Mouse (Mus musculus) limb, embryonic 15.5 days (tissue): ENCODE results near the gene Cpeb4. TPM values are rescaled to one million over a fixed set of nuclear protein-coding genes. Genes with fewer than 3 reads are reported as not detected.

Experiments used
- polyA plus RNA-seq: library from polyadenylated mRNA; unstranded; fragments of >200 nt; fragmentation: Nextera tagmentation; extraction: Ambion mirVana; gene quantifications from 2 replicates; pipeline ENCODE4 v1.2.1, GENCODE M21; 2015

Cpeb4 gene
- polyA plus RNA-seq, 1 experiment from 2014 or later: 3.2 TPM

Other genes starting within 250 kb of the Cpeb4 start
- gene Bod1, start 200.3 kb upstream of the Cpeb4 start, polyA plus RNA-seq: 79.8 and 98.6 TPM in 2 replicates
- 0.14 TPM in 1 of 2 replicates, not detected in the other for gene 4930524B15Rik, start 93.4 kb downstream of the Cpeb4 start, polyA plus RNA-seq
- 6.3 TPM in 2 replicates for gene Nsg2, start 128.3 kb downstream of the Cpeb4 start, polyA plus RNA-seq